Mouse (Mus musculus): ENCODE measurements around the gene Ap2a2. TPM values are rescaled to one million over a fixed set of nuclear protein-coding genes. Genes with fewer than 3 reads are reported as not detected.
A peak's percentile ranks its signal among the peaks of the same experiment; 100 is the strongest.

Gene Ap2a2
- polyA plus RNA-seq, 1 experiment from 2014 or later: 72.4 TPM

DNA sequence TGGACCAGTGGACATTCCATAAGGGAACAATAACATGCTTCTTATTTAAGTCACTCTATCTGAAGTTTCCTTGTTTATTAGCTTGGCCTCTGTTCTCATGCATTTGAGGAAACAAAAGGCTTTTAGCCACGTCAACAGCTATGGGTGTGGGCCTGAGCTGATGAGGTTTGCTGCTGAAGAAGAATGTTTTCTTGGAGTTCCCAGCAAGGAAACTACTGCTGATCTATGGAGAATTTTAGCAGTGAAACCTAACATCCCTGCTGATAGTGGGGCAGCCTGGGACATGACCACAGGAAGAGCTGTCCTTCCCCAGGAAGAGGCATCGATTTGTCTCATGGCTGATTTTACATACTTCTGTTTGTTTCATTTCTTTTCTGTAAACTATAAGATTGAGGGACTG is 11.5 kb upstream of the Ap2a2 start:
- Histone ChIP-seq H3K27me3 (replicated peaks; ENCODE audit: control insufficient read depth, insufficient read depth, low read length) (no peaks in the 10 kb centered on the region), H3K4me1 (ENCODE audit: control insufficient read depth, insufficient read depth, low read length) (no peaks in the 10 kb centered on the region), H3K27ac (ENCODE audit: low read depth, low read length) (no peak overlapping the region), H3K36me3 (ENCODE audit: control insufficient read depth, insufficient read depth, low read length) (no peaks in the 10 kb centered on the region), H3K9me3 (replicated peaks; ENCODE audit: control insufficient read depth, low read length) (no peaks in the 10 kb centered on the region), H3K9ac (ENCODE audit: low read length) (no peak overlapping the region), H3K4me2 (ENCODE audit: low read length) (no peak overlapping the region), H3K4me3 (ENCODE audit: low read depth, low read length) (no peak overlapping the region)
- WGBS: 70% methylated on average over 2 of the region's 2 CpGs
- DNase-seq (ENCODE audit: low spot score): no peak
- ATAC-seq: no peak

DNA sequence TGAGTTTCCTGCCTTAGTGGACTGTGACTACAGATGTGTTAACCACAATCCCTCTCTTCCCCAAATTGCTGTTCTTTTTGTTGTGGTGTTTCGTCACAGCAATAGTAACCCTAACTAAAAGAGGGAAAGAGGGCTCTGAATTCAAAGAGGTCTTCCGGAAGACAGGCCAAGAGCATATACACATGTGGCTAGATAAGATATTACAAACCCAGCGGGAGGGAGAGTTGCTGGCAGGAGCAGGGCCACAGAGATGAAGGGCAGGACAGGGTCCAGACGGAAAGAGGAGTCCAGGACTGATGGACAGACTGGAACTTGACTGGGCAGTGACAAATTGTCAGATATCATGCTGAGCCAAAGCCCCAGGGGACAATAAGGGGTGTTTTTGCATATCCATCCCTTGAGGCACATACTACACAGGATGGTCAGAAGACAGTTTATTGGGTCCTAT is 3.6 kb upstream of the Ap2a2 start:
- no peaks in the 10 kb centered on the region for H3K9me3 ChIP-seq (replicated peaks; ENCODE audit: control insufficient read depth, low read length)
- H3K4me3 ChIP-seq (ENCODE audit: low read depth, low read length): no peak overlapping the region
- no peak overlapping the region for H3K27ac ChIP-seq (ENCODE audit: low read depth, low read length)
- ATAC-seq (no peak), DNase-seq (ENCODE audit: low spot score) (no peak)
- no peak overlapping the region for H3K4me2 ChIP-seq (ENCODE audit: low read length)
- H3K4me1 ChIP-seq (ENCODE audit: control insufficient read depth, insufficient read depth, low read length): peaks cover 8% of the 10 kb centered on the region; the same call in 1 of the 2 replicates
- no peak overlapping the region for H3K9ac ChIP-seq (ENCODE audit: low read length)
- no peaks in the 10 kb centered on the region for H3K36me3 ChIP-seq (ENCODE audit: control insufficient read depth, insufficient read depth, low read length)
- no peaks in the 10 kb centered on the region for H3K27me3 ChIP-seq (replicated peaks; ENCODE audit: control insufficient read depth, insufficient read depth, low read length)
- 80% methylated on average over 4 of the region's 4 CpGs for WGBS

- ATAC-seq: no peak
- Histone ChIP-seq H3K9ac (ENCODE audit: low read length) (no peak overlapping the region), H3K27ac (ENCODE audit: low read depth, low read length) (no peak overlapping the region)
These were observed 3.0 kb upstream of the Ap2a2 start for GRCm38 (mm10) chr7:141558946-141559345.

DNA sequence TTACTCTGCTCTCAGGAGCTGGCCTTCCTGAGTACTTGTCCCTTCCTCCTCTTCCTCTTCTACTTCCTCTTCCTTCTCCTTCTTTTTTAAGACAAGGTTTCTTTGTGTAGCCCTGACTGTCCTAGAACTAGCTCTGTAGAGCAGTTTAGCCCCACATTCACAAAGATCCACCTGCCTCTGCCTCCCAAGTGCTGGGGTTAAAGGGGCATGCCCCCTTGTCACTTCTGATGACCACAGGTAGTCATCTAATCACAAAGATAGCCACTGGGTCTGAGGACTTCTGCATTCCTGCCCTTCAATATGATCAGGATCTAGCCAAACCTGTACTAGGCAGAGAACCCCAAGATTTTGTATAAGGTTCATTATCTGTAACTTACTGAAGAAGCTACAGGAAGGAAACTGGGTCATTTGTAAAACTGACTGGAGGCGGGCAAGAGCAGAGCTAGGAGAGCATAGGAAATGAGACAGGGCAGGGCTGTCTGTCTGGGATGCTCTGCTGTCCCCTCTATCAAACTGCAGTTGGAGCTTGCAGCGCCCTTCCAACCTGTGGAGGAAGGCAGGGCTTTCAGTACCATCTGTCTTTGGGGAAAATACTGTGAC is 2.1 kb upstream of the Ap2a2 start:
- Histone ChIP-seq H3K9me3 (replicated peaks; ENCODE audit: control insufficient read depth, low read length) (no peaks in the 10 kb centered on the region), H3K4me2 (ENCODE audit: low read length) (no peak overlapping the region), H3K4me1 (ENCODE audit: control insufficient read depth, insufficient read depth, low read length) (peaks cover 13% of the 10 kb centered on the region; the same call in 1 of the 2 replicates), H3K9ac (ENCODE audit: low read length) (no peak overlapping the region), H3K27ac (ENCODE audit: low read depth, low read length) (no peak overlapping the region), H3K27me3 (replicated peaks; ENCODE audit: control insufficient read depth, insufficient read depth, low read length) (no peaks in the 10 kb centered on the region), H3K36me3 (ENCODE audit: control insufficient read depth, insufficient read depth, low read length) (0 out of 2 replicates have a peak, but pooled peaks cover 2% of the 10 kb centered on the region), H3K4me3 (ENCODE audit: low read depth, low read length) (no peak overlapping the region)
- no peak for DNase-seq (ENCODE audit: low spot score)
- ATAC-seq: no peak
- 78% methylated on average over 2 of the region's 2 CpGs for WGBS

More at GRCm38 (mm10) chr7:141558946-141559345, 3.0 kb upstream of the Ap2a2 start:
- Histone ChIP-seq H3K27me3 (replicated peaks; ENCODE audit: control insufficient read depth, insufficient read depth, low read length) (no peaks in the 10 kb centered on the region), H3K4me1 (ENCODE audit: control insufficient read depth, insufficient read depth, low read length) (peaks cover 12% of the 10 kb centered on the region; the same call in 1 of the 2 replicates), H3K4me3 (ENCODE audit: low read depth, low read length) (no peak overlapping the region), H3K9me3 (replicated peaks; ENCODE audit: control insufficient read depth, low read length) (no peaks in the 10 kb centered on the region), H3K36me3 (ENCODE audit: control insufficient read depth, insufficient read depth, low read length) (no peaks in the 10 kb centered on the region), H3K4me2 (ENCODE audit: low read length) (no peak overlapping the region)
- DNase-seq (ENCODE audit: low spot score): no peak

GRCm38 (mm10) chr7:141560471-141560870 is 1.5 kb upstream of the Ap2a2 start:
- DNase-seq (ENCODE audit: low spot score) (no peak), ATAC-seq (no peak)
- H3K4me1 ChIP-seq (ENCODE audit: control insufficient read depth, insufficient read depth, low read length): peaks cover 13% of the 10 kb centered on the region; the same call in 1 of the 2 replicates
- peaks cover 5% of the 10 kb centered on the region; the same call in 1 of the 2 replicates for H3K36me3 ChIP-seq (ENCODE audit: control insufficient read depth, insufficient read depth, low read length)
- H3K27ac ChIP-seq (ENCODE audit: low read depth, low read length): no peak overlapping the region
- no peaks in the 10 kb centered on the region for H3K27me3 ChIP-seq (replicated peaks; ENCODE audit: control insufficient read depth, insufficient read depth, low read length)
- WGBS: 88% methylated on average over 4 of the region's 4 CpGs
- H3K4me3 ChIP-seq (ENCODE audit: low read depth, low read length): no peak overlapping the region
- H3K9ac ChIP-seq (ENCODE audit: low read length): no peak overlapping the region
- H3K4me2 ChIP-seq (ENCODE audit: low read length): no peak overlapping the region
- no peaks in the 10 kb centered on the region for H3K9me3 ChIP-seq (replicated peaks; ENCODE audit: control insufficient read depth, low read length)

DNA sequence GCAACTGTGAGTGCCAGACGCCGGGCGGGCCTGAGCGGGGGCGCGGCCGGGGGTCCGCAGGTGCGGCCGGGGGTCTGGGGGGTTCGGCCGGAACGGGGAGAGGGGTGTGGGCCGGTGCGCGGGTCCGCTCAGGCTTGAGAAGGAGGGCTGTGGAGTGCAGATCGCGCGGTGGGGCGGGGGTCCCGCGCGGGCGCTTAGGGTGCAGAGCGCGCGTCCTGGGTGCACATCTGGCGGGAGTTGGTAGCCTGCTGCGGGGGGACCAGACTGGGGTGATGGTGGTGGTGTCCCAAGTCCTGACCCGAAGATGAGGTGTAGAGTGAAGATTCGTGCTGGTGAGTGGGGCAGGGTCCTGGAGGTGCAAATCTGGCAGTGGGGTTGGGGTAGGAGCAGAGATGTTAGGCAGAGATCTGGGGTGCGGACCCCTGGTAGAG is 463 bp downstream of the Ap2a2 start:
- peak; percentile 67 for ATAC-seq
- Histone ChIP-seq H3K27ac (ENCODE audit: low read depth, low read length) (peak overlapping the region; percentile 81), H3K9ac (ENCODE audit: low read length) (peak overlapping the region; percentile 95), H3K36me3 (ENCODE audit: control insufficient read depth, insufficient read depth, low read length) (peaks cover 8% of the 10 kb centered on the region; the same call in 1 of the 2 replicates), H3K4me3 (ENCODE audit: low read depth, low read length) (peak overlapping the region; percentile 100), H3K9me3 (replicated peaks; ENCODE audit: control insufficient read depth, low read length) (no peaks in the 10 kb centered on the region), H3K4me2 (ENCODE audit: low read length) (peak overlapping the region; percentile 82), H3K4me1 (ENCODE audit: control insufficient read depth, insufficient read depth, low read length) (peaks cover 15% of the 10 kb centered on the region; the same call in 1 of the 2 replicates), H3K27me3 (replicated peaks; ENCODE audit: control insufficient read depth, insufficient read depth, low read length) (no peaks in the 10 kb centered on the region)
- DNase-seq (ENCODE audit: low spot score): peak; percentile 33
- WGBS: under 1% methylated on average over 33 of the region's 33 CpGs

- Histone ChIP-seq H3K27ac (ENCODE audit: low read depth, low read length) (no peak overlapping the region), H3K36me3 (ENCODE audit: control insufficient read depth, insufficient read depth, low read length) (peaks cover 8% of the 10 kb centered on the region; the same call in 1 of the 2 replicates), H3K9ac (ENCODE audit: low read length) (peak overlapping the region; percentile 95), H3K4me1 (ENCODE audit: control insufficient read depth, insufficient read depth, low read length) (peaks cover 15% of the 10 kb centered on the region; the same call in 1 of the 2 replicates), H3K9me3 (replicated peaks; ENCODE audit: control insufficient read depth, low read length) (no peaks in the 10 kb centered on the region), H3K27me3 (replicated peaks; ENCODE audit: control insufficient read depth, insufficient read depth, low read length) (no peaks in the 10 kb centered on the region), H3K4me3 (ENCODE audit: low read depth, low read length) (peak overlapping the region; percentile 100), H3K4me2 (ENCODE audit: low read length) (peak overlapping the region; percentile 82)
- peak; percentile 67 for DNase-seq (ENCODE audit: low spot score)
- 2% methylated on average over 21 of the region's 21 CpGs for WGBS
- ATAC-seq: peak; percentile 17
These were observed 967 bp downstream of the Ap2a2 start for GRCm38 (mm10) chr7:141562852-141563427.

GRCm38 (mm10) chr7:141564561-141564960 is 2.6 kb downstream of the Ap2a2 start:
- Histone ChIP-seq H3K4me1 (ENCODE audit: control insufficient read depth, insufficient read depth, low read length) (peaks cover 15% of the 10 kb centered on the region; the same call in 1 of the 2 replicates), H3K9ac (ENCODE audit: low read length) (no peak overlapping the region), H3K27ac (ENCODE audit: low read depth, low read length) (no peak overlapping the region), H3K4me2 (ENCODE audit: low read length) (no peak overlapping the region), H3K9me3 (replicated peaks; ENCODE audit: control insufficient read depth, low read length) (no peaks in the 10 kb centered on the region), H3K27me3 (replicated peaks; ENCODE audit: control insufficient read depth, insufficient read depth, low read length) (no peaks in the 10 kb centered on the region), H3K4me3 (ENCODE audit: low read depth, low read length) (no peak overlapping the region), H3K36me3 (ENCODE audit: control insufficient read depth, insufficient read depth, low read length) (peaks cover 8% of the 10 kb centered on the region; the same call in 1 of the 2 replicates)
- 85% methylated on average over 7 of the region's 7 CpGs for WGBS
- ATAC-seq (no peak), DNase-seq (ENCODE audit: low spot score) (no peak)

DNA sequence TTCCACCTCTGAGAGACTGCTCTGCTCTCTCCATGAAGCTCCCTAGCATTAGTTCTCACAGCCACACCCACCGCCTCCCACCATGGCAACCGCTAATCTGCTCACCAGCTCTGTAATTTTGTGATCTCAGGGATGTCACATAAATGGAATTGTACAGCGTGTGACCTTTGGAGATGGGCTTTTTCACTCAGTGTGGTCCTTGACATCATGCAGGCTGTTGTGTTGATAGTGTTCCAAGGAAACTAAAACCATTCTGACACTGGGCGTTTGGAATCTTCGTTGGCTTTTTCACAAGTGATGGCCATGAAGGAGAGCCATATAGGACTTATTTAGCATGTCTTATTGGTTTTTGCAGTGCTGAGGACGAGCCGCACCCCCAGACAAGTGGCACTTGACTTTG is 4.6 kb downstream of the Ap2a2 start:
- ATAC-seq: no peak
- no peaks in the 10 kb centered on the region for H3K27me3 ChIP-seq (replicated peaks; ENCODE audit: control insufficient read depth, insufficient read depth, low read length)
- peaks cover 8% of the 10 kb centered on the region; the same call in 1 of the 2 replicates for H3K36me3 ChIP-seq (ENCODE audit: control insufficient read depth, insufficient read depth, low read length)
- WGBS: 80% methylated on average over 7 of the region's 7 CpGs
- H3K9me3 ChIP-seq (replicated peaks; ENCODE audit: control insufficient read depth, low read length): no peaks in the 10 kb centered on the region
- no peak overlapping the region for H3K4me3 ChIP-seq (ENCODE audit: low read depth, low read length)
- DNase-seq (ENCODE audit: low spot score): no peak
- H3K4me2 ChIP-seq (ENCODE audit: low read length): no peak overlapping the region
- H3K4me1 ChIP-seq (ENCODE audit: control insufficient read depth, insufficient read depth, low read length): peaks cover 11% of the 10 kb centered on the region; the same call in 1 of the 2 replicates
- no peak overlapping the region for H3K9ac ChIP-seq (ENCODE audit: low read length)
- H3K27ac ChIP-seq (ENCODE audit: low read depth, low read length): no peak overlapping the region; the same call in 1 of the 2 replicates

Measured in forebrain, embryonic 14.5 days (tissue).